In genomic region chr8:124837956-124838355, GRCm38 (mm10) we compare ENCODE assay signal across 20 mouse cellular contexts. TPM values are rescaled to one million over a fixed set of nuclear protein-coding genes. Genes with fewer than 3 reads are reported as not detected.
"Had no signal": no experiment of that assay in that cellular context is flagged by ENCODE, and none has a peak within 500 bp of the region (broad histone marks: within the 10 kb centered on the region; RNA-seq: fewer than 3 reads in every experiment).

No protein-coding gene starts in this region.

- DNase-seq: lung, adult 18-20 months; lung, embryonic 14.5 days; lung, postnatal 10 days; midbrain, embryonic 14.5 days; retina, postnatal 1 day; right cerebral cortex, adult 18-20 months; right cerebral cortex, postnatal 25 days; right cerebral cortex, postnatal 4 days; spleen, adult 18-20 months; thymus, adult 18-20 months; thymus, postnatal 14 days; thymus, postnatal 36 days had no signal

- H3K9ac ChIP-seq: lung, embryonic 14.5 days; midbrain, embryonic 12.5 days; neural tube, embryonic 13.5 days; neural tube, embryonic 15.5 days had no signal

- H3K4me3 ChIP-seq: midbrain, embryonic 10.5 days; midbrain, embryonic 12.5 days; myocyte; neural tube, embryonic 13.5 days; neural tube, embryonic 15.5 days had no signal

- H3K27ac ChIP-seq: midbrain, embryonic 10.5 days; midbrain, embryonic 12.5 days; neural tube, embryonic 13.5 days; neural tube, embryonic 15.5 days had no signal

- ATAC-seq: midbrain, embryonic 16.5 days had no signal

- H3K4me2 ChIP-seq: lung, embryonic 14.5 days; midbrain, embryonic 12.5 days; neural tube, embryonic 13.5 days; neural tube, embryonic 15.5 days had no signal

- H3K27me3 ChIP-seq: midbrain, embryonic 12.5 days; neural tube, embryonic 13.5 days; neural tube, embryonic 15.5 days had no signal

- H3K9me3 ChIP-seq: midbrain, embryonic 10.5 days; midbrain, embryonic 12.5 days; neural tube, embryonic 13.5 days; neural tube, embryonic 15.5 days had no signal

- H3K4me1 ChIP-seq: midbrain, embryonic 12.5 days had no signal

RNA-seq across cellular contexts. Expression of gene Trim67, which starts 45.1 kb away (rescaled TPM):
- total RNA-seq: megakaryocyte-erythroid progenitor cell, adult 5-6 weeks had no signal
- polyA plus RNA-seq: thymus, postnatal 0 days had no signal
